Mouse (Mus musculus) skeletal muscle tissue, adult 2 months (tissue): ENCODE measurements around the gene Tap2.
"Not testable (repeated sequence)": the region's sequence is repeated elsewhere in the genome, so short reads cannot be mapped to it uniquely, and the experiment has no call there.

Experiments
- DNase-seq: peaks from one replicate; pipeline ENCODE4 v3.0.0-alpha.2; 2012; ENCODE audit warnings: low read depth, low spot score

Gene Tap2

DNA sequence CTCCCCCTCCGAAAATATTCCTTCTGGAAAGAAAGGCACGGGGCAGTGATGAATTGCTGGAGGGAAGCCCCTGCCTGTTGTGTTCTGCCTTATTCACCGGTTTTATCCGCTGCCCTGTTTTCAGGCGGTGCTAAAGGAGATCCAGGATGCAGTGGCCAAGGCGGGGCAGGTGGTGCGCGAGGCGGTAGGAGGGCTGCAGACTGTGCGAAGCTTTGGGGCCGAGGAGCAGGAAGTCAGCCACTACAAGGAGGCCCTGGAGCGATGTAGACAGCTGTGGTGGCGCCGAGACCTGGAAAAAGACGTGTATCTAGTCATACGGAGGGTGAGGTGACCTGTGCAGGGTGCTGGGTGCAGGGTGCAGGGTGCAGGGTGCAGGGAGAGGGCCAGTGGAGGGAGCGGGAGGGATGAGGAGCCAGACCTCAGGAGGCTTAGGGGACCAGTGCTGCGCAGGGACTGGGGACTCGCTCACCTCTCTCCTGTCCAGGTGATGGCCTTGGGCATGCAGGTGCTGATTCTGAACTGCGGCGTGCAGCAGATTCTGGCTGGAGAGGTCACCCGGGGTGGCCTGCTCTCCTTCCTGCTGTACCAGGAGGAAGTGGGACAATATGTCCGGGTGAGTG is 8.5 kb downstream of the Tap2 start:
- DNase-seq = no peak

DNA sequence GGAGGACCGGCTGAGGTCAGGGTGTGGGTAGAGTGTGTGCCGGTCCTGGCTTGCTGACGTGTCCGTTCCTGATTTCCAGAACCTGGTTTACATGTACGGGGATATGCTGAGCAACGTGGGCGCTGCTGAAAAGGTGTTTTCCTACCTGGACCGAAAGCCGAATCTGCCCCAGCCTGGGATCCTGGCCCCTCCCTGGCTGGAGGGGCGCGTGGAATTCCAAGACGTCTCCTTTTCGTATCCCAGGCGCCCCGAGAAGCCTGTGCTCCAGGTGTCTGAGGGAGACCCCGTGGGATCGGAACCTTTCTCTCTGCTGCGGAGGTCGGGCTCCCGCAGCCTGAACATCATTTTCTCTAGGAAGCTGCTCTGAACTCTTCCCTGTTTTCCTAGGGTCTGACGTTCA is 10.6 kb downstream of the Tap2 start:
- DNase-seq = no peak

DNA sequence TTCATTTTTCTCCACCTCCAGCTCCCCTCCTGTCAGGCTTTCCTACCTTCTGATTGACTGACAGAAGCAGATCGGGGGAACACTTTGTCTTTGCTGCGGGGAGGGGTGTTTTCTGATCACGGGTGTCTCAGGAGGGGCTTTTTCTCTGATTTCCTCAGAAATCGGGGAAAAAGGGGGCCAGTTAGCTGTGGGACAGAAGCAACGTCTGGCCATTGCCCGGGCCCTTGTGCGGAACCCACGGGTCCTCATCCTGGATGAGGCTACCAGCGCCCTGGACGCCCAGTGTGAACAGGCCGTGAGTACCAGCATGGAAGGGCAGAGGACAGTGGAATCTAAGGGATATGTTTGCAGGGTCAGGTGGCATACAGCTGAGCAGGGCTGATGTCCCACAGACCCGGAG is 11.8 kb downstream of the Tap2 start:
- DNase-seq = no peak

DNA sequence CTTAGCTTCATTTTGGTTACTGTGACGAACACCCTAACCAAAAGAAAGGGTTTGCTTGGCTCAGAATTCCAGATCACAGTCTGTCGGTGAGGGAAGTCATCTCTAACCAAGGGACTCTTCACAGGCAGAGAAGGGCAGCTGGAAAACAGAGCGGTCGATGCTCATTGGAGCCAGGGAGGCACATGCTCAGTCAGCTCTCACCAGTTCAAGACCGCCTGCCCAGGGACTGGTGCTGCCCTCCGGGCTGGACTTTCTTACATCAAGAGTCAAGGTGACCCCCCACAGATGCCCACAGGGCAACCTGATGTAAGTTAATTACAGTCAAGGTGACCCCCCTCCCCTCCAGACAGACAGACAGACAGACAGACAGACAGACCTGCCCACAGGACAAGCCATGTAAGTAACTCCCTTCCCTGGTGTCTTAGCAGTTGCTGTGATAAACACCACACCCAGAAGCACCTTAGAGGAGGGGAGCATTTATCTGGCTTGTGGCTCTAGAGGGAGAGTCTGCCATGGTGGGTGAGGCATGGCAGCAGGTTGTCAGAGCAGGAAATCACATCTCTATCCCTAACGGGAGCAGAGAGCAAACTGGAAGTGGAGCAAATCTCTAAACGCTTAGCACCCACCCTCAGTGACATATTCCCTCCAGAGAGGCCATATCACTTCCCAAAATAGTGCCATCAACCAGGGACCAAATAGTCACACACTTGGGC is 14.0 kb downstream of the Tap2 start:
- no peak for DNase-seq

DNA sequence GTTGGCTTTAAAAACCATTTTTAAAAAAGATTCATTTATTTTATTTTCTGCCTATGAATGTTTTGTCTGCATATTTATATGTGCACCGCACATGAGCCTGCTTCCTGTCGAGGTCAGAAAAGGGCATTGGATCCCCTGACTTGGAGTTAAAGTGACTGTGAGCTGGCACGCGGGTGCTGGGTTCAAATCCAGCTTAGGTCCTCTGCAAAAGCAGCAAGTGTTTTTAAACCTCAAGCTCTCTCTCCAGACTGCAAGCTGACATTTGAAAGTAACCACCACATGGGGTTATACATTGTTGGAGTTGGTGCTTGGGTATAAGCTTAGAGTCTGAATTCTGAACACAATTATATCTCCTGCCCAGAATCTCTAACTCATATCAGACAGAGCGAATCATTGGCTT is 14.7 kb downstream of the Tap2 start:
- no peak for DNase-seq

DNA sequence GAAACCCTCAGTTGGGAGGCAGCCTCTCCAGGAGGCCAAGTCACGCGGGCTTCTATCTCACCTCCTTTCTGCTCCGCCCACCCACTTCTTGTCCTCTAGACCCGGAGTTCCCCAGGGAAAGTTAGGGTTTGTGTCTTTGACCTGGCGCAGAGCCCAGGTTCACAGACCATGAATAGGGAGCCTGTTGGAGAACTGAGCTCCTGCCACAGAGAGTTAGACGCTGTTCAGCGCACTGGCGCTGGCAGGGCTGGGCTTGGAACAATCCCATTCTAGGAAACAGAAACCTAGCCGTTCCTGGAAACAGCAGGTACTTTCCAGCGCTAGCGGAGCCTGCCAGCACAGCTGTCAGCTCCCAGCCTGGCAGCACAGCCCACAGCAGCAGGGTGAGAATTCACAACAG is 15.3 kb downstream of the Tap2 start:
- DNase-seq = peak; percentile 88

DNA sequence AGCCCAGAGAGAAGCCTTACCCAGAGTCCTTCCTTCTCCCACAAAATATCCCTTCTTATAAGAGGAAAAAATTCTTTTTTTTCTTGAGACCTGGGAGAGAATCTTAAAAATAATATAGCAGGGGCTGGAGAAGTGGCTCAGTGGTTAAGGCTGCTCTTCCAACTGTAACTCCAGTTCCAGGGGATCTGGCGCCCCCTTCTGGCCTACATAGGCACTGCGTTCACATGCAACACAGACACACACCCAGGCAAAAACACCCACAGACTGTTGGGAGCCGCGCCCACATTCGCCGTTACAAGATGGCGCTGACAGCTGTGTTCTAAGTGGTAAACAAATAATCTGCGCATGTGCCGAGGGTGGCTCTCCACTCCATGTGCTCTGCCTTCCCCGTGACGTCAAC is 15.8 kb downstream of the Tap2 start:
- not testable (repeated sequence) for DNase-seq

DNA sequence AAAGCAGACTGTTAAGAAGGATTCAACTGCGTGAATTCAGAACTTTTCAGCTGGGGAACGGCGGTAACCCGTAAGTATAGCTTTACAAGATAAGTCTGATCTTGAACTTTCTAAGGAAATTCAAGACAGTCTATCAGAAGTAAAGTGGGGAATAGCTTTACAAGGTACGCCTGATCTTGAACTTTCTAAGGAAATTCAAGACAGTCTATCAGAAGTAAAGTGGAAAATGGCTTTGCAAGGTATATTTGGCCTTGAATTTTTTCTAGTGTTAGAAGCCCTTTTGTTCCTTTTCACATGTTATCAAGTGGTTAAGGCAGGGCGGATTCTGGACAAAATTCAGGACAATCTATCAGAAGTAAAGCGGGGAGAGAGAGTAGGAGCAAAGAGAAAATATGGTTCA is 16.5 kb downstream of the Tap2 start:
- DNase-seq = not testable (repeated sequence)

DNA sequence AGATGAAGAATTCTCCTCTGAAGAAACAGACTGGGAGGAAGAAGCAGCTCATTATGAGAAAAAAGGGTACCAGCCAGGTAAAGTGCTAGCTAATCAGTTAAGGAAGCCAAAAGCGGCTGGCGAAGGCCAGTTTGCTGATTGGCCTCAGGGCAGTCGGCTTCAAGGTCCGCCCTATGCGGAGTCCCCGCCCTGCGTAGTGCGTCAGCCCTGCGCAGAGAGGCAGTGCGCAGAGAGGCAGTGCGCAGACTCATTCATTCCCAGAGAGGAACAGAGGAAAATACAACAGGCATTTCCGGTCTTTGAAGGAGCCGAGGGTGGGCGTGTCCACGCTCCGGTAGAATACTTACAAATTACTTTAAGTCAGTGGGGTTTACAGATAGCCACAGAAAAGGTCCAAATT is 17.1 kb downstream of the Tap2 start:
- DNase-seq = not testable (repeated sequence)

DNA sequence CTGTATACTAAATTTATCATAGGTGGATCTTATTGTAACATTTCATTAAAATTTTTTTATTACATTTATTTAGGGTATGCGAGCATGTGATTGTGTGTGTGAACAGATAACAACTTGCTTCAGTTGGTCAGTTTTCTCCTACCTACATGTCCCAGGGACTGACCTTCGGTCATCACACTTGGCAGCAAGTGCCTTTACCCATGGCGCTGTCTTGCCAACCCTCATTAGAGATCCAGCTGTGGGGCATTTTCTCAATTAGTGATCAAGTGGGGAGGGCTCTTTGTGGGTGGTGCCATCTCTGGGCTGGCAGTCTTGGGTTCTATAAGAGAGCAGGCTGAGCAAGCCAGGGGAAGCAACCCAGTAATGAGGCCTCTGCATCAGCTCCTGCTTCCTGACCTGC is 21.5 kb downstream of the Tap2 start:
- DNase-seq = no peak

DNA sequence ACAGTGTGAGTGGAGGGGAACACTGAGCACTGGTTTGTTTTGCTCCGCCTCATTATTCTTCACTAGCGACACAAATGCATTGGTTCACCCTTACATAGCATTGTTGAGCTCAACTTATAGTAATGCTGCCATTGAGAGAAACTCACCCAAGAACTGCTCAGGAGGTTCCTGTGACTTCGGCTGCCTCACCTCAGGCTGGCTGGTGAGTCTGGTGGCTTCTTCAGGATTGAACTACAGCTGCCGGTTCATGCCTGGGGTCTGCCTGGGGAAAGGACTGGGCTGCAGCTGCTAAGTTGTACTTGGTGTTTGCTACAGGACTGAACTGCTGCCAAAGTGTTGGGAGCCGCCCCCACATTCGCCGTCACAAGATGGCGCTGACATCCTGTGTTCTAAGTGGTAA is 22.1 kb downstream of the Tap2 start:
- no peak for DNase-seq

DNA sequence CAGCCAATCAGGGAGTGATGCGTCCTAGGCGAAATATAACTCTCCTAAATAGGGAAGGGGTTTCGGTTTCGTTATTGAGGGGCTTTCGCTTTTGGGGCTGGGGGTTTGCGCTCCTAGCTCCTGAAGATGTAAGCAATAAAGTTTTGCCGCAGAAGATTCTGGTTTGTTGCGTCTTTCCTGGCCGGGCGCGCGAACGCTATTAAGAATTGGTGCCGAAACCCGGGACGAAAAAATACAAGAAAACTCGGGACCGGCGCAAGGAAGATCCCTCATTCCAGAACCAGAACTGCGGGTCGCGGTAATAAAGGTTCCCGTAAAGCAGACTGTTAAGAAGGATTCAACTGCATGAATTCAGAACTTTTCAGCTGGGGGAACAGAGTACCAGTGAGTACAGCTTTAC is 22.6 kb downstream of the Tap2 start:
- not testable (repeated sequence) for DNase-seq

DNA sequence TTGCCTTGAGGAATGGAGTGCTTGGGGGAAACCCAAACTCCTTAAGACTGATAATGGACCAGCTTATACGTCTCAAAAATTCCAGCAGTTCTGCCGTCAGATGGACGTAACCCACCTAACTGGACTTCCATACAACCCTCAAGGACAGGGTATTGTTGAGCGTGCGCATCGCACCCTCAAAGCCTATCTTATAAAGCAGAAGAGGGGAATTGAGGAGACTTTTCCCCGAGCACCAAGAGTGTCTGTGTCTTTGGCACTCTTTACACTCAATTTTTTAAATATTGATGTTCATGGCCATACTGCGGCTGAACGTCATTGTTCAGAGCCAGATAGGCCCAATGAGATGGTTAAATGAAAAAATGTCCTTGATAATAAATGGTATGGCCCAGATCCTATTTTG is 27.6 kb downstream of the Tap2 start:
- DNase-seq = not testable (repeated sequence)

DNA sequence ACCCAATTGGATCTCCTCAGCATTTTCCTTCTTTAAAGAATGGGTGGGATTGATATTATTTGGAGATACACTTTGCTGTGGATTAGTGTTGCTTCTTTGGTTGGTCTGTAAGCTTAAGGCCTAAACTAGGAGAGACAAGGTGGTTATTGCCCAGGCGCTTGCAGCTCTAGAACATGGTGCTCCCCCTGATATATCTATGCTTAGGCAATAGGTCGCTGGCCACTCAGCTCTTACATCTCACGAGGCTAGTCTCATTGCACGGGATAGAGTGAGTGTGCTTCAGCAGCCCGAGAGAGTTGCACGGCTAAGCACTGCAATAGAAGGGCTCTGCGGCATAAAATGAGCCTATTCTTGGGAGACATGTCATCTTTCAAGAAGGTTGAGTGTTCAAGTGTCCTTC is 28.7 kb downstream of the Tap2 start:
- DNase-seq = not testable (repeated sequence)

DNA sequence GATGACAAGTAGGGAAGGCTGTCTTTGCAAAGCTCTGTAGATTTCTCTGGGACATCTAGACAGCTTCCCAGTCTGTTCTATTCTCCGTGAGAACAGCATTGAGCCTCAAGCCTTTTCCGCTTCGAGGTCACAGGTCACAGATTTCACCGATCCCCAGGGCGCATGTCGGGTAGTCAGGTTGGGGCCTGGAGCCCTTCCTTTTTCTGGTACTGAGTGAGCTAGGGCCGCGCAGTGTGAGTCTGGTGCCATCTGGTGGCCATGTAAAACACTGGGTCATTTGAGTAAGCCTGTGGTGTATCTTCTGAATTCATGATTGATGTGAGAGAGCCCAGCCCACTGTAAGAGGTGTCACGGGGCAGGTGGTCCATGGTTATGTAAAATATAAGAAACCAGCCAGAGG is 31.6 kb downstream of the Tap2 start:
- DNase-seq = peak; percentile 80

DNA sequence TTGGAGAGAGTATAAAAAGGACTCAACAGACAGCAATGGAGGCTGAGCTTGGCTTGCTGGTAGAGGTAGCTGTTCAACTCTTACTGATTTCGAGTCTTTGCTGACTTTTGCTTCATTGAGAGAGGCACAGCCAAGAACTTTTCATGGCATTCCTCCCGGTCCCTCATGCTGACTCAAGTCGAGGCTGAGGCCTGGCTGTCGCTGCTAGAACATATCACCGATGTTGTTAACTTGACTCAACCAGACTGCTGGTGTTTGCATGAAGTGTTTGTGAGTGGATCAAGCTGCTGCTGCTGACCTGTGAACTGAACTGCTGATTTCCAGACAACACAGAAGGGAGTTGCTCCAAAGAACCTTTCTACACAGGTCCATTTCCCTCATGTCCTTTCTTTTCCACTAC is 33.4 kb downstream of the Tap2 start:
- DNase-seq = no peak

DNA sequence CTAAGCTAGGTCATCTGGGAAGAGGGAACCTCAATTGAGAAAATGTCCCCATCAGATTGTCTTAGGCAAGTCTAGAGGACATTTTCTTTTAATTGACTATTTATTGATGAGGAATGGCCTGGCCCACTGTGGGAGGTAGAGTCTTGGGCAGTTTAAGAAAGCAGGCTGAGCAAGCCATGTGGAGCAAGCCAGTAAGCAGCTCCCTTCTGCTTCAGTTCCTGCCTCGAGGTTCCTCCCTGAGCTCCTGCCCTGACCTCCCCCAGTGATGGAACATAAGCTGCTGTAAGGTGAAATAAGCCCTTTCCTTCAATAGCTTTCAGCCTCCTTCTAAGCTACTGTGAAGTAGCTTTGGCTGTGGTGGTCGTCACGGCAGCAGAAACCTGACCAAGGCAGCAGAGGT is 34.4 kb downstream of the Tap2 start:
- DNase-seq = no peak

DNA sequence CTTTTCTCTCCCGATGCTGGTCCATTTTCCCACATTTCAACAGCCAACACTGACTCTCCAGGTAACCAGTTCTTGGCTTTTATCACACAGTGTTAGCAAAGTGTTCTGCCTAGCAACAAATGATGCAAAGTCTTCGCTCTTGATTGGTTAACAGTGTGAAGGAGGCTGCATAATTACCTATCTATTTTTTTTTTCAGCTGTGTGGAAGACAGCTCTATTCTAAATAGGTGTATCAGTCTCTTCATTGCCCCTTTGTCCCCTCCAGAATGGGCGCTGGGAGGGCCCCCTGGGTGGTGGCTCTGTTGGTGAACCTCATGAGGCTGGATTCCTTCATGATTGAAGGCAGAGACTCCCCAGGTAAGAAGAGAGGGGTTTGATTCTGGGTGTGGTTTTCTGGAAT is 35.4 kb downstream of the Tap2 start, which contains the start of gene H2-Ob:
Gene H2-Ob (plus strand): TSS at position 198 of the 400 bp plus-strand sequence.
- peak; percentile 48 for DNase-seq

DNA sequence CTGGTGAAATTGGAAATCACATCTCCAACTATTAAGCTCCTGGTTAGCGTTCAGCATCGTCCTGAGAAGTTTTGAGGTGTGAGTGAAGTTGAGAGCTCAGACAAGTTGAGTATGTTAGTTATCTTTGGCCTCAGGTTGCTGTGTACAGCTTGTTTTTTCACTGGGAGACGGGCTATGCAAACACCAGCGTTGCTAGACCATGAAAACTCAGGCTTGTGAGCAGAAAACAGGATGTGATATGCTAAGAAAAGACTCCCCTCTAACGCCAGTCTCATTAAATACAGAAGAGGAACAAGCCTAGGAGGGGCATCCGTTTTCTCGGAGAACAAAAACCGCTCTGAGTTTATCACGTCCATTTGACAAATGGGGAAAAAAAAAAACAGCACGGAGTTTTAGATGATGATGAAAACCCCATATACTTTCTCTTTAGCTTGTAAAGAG is 36.3 kb downstream of the Tap2 start:
- DNase-seq = peak; percentile 55

DNA sequence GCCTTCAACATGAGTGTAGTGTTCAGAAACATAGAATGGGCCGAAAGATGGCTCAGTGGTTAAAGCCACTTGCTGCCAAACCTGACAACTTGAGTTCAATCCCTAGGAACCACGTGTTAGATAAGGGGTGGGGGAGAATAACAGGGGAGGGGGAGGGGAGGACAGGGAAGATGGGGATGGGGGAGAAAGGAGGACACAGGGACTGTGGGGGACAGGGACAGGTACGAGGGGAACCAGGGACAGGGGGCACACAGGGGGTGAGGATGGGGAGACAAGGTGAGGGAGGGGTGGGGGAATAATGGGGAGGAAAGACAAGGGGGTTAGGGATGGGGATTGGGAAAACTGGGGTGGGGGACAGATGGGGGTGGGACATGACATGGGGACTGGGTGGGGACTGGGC is 37.0 kb downstream of the Tap2 start:
- no peak for DNase-seq

DNA sequence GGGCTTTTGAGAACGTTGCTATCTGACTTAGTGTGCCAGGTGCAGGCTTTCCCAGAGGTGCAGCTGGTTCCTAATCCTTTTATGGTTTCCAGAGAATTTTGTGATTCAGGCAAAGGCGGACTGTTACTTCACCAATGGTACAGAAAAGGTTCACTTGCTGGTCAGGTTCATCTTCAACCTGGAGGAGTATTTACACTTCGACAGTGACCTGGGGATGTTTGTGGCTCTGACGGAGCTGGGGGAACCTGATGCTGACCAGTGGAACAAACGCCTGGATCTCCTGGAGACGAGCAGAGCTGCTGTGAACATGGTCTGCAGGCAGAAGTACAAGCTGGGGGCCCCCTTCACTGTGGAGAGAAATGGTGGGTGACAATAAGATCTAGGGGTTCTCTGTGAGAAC is 37.6 kb downstream of the Tap2 start:
- DNase-seq = no peak

DNA sequence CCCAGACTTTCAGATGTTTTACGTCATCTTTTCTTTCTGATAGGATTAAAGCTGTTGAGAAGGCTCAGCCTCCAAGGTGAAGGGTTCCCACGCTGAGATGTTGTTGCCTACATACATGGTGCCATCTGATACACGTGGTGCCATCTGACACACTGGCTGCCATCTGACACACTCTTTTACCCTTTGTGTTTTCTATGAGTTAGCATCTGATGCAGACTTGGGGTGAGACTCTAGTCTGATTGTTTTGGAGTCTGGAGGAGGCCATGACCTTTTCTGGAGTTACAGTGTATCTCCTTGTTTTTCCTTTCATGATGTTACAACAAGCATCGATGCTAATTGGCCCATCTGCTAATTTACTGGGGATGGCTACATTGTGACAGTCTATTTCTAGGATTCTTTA is 41.3 kb downstream of the Tap2 start:
- DNase-seq = no peak

DNA sequence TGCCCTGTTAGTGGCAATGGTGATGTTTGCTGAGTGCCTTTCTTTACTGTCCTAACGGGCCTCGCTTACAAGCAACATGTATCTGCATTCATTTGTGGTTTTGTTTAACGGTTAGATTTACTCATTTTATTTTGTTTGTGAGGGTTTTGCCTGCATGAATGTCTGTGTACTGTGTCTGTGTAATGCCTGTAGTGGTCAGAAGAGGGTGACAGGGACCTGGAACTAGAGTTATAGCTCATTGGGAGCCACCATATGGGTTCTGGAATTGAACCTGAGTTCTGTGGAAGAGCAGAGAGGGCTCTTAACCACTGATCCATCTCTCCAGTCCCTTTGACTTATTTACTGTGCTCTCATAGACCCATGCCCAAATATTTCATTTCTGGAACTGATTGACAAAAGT is 43.7 kb downstream of the Tap2 start:
- DNase-seq = no peak

DNA sequence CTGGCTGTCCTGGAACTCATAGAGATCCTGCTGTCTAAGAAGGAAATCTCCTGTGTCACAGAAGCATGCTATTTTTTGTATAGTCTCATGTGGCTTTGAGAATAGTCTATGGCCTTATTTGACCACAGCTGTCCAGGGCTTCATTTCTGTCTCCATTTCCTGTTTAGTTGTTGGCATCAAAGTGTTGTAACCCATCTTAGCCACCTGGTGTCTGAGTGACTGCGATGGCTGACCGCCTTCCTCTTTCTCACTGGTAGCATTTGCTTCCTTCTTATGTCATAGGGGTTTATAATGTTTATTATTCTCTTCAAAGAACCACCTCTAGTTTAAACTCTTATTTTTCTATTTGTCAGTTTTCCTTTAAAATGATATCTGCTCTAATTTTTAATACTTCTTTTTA is 45.4 kb downstream of the Tap2 start:
- no peak for DNase-seq
